Mouse (Mus musculus): ENCODE results near the gene Podxl2.

GRCm38 (mm10) chr6:88901947-88902820 lies 27.3 kb upstream of the Podxl2 start, which contains the start of gene Tpra1:
- TF ChIP-seq CTCF (conservative IDR thresholded peaks at IDR 0.05; ENCODE audit: insufficient read depth, insufficient read length, low read depth, low read length) (no peak), POLR2A (IDR thresholded peaks at IDR 0.05; ENCODE audit: low read depth, low read length) (peak; percentile 29)

Measured in kidney, adult 2 months (tissue).